Mouse (Mus musculus): ENCODE data around the gene Ttc17.

GRCm38 (mm10) chr2:94329336-94329735 is 77.2 kb downstream of the Ttc17 start:
- TF ChIP-seq EP300 (IDR thresholded peaks at IDR 0.05; ENCODE audit: insufficient read depth, low read depth, low read length): no peak
- TF ChIP-seq POLR2A (IDR thresholded peaks at IDR 0.05; ENCODE audit: insufficient read depth, low read depth, low read length): no peak
